Mouse (Mus musculus): ENCODE data around the gene Catsperz. TPM values are rescaled to one million over a fixed set of nuclear protein-coding genes. Genes with fewer than 3 reads are reported as not detected.
"Not testable (repeated sequence)": the region's sequence is repeated elsewhere in the genome, so short reads cannot be mapped to it uniquely, and the experiment has no call there.

The Catsperz gene
- polyA plus RNA-seq, 1 experiment = not detected

GRCm38 (mm10) chr19:6905498-6906159 is 19.6 kb downstream of the Catsperz start:
- H3K27me3 ChIP-seq (ENCODE audit: control insufficient read depth) = no peaks in the 10 kb centered on the region
- peaks cover 27% of the 10 kb centered on the region for H3K4me1 ChIP-seq (ENCODE audit: control insufficient read depth)
- TF ChIP-seq GATA1 (IDR thresholded peaks at IDR 0.05; ENCODE audit: low read length) (no peak), TAL1 (IDR thresholded peaks at IDR 0.05; ENCODE audit: low read length) (no peak)
- peaks cover 27% of the 10 kb centered on the region for H3K36me3 ChIP-seq (ENCODE audit: control insufficient read depth)
- H3K4me3 ChIP-seq (replicated peaks) = no peak overlapping the region
- H3K9me3 ChIP-seq (ENCODE audit: control insufficient read depth, low read length) = peaks cover 3% of the 10 kb centered on the region; the same call in 1 of the 2 replicates

GRCm38 (mm10) chr19:6904846-6905245 is 20.3 kb downstream of the Catsperz start:
- peaks cover 24% of the 10 kb centered on the region for H3K4me1 ChIP-seq (ENCODE audit: control insufficient read depth)

GRCm38 (mm10) chr19:6903031-6903430 is 22.1 kb downstream of the Catsperz start:
- Histone ChIP-seq H3K4me1 (ENCODE audit: control insufficient read depth) (peaks cover 9% of the 10 kb centered on the region), H3K27me3 (ENCODE audit: control insufficient read depth) (no peaks in the 10 kb centered on the region; the same call in none of the 2 replicates), H3K9me3 (ENCODE audit: control insufficient read depth, low read length) (peaks cover 14% of the 10 kb centered on the region), H3K4me3 (replicated peaks) (no peak overlapping the region), H3K36me3 (ENCODE audit: control insufficient read depth) (peaks cover 27% of the 10 kb centered on the region)
- no peak for TF ChIP-seq TAL1 (IDR thresholded peaks at IDR 0.05; ENCODE audit: low read length)
- no peak for TF ChIP-seq GATA1 (IDR thresholded peaks at IDR 0.05; ENCODE audit: low read length)

More at GRCm38 (mm10) chr19:6904846-6905245, 20.3 kb downstream of the Catsperz start:
- Histone ChIP-seq H3K4me3 (replicated peaks) (no peak overlapping the region), H3K9me3 (ENCODE audit: control insufficient read depth, low read length) (peaks cover 10% of the 10 kb centered on the region), H3K36me3 (ENCODE audit: control insufficient read depth) (peaks cover 27% of the 10 kb centered on the region), H3K27me3 (ENCODE audit: control insufficient read depth) (no peaks in the 10 kb centered on the region; the same call in 1 of the 2 replicates)
- TF ChIP-seq GATA1 (IDR thresholded peaks at IDR 0.05; ENCODE audit: low read length) (no peak), TAL1 (IDR thresholded peaks at IDR 0.05; ENCODE audit: low read length) (no peak)

- Histone ChIP-seq H3K27me3 (ENCODE audit: control insufficient read depth) (peaks cover 7% of the 10 kb centered on the region), H3K36me3 (ENCODE audit: control insufficient read depth) (peaks cover 2% of the 10 kb centered on the region; the same call in 1 of the 2 replicates), H3K4me3 (replicated peaks) (no peak overlapping the region), H3K9me3 (ENCODE audit: control insufficient read depth, low read length) (peaks cover 21% of the 10 kb centered on the region), H3K4me1 (ENCODE audit: control insufficient read depth) (no peaks in the 10 kb centered on the region)
- TF ChIP-seq TAL1 (IDR thresholded peaks at IDR 0.05; ENCODE audit: low read length) (no peak), GATA1 (IDR thresholded peaks at IDR 0.05; ENCODE audit: low read length) (no peak)
These were observed 25.5 kb downstream of the Catsperz start for GRCm38 (mm10) chr19:6899641-6900040.

GRCm38 (mm10) chr19:6895608-6896305 is 29.4 kb downstream of the Catsperz start:
- H3K9me3 ChIP-seq (ENCODE audit: control insufficient read depth, low read length) = peaks cover 17% of the 10 kb centered on the region
- not testable (repeated sequence) for H3K4me3 ChIP-seq (replicated peaks); H3K36me3 ChIP-seq (ENCODE audit: control insufficient read depth); H3K27me3 ChIP-seq (ENCODE audit: control insufficient read depth); H3K4me1 ChIP-seq (ENCODE audit: control insufficient read depth)

GRCm38 (mm10) chr19:6893731-6894451 is 31.3 kb downstream of the Catsperz start:
- H3K36me3 ChIP-seq (ENCODE audit: control insufficient read depth) = no peaks in the 10 kb centered on the region
- H3K9me3 ChIP-seq (ENCODE audit: control insufficient read depth, low read length) = peaks cover 7% of the 10 kb centered on the region
- no peak overlapping the region for H3K4me3 ChIP-seq (replicated peaks)
- no peak for TF ChIP-seq TAL1 (IDR thresholded peaks at IDR 0.05; ENCODE audit: low read length)
- no peak for TF ChIP-seq GATA1 (IDR thresholded peaks at IDR 0.05; ENCODE audit: low read length)
- H3K4me1 ChIP-seq (ENCODE audit: control insufficient read depth) = no peaks in the 10 kb centered on the region
- peaks cover 7% of the 10 kb centered on the region for H3K27me3 ChIP-seq (ENCODE audit: control insufficient read depth)

GRCm38 (mm10) chr19:6892512-6892911 is 32.7 kb downstream of the Catsperz start:
- no peak for TF ChIP-seq TAL1 (IDR thresholded peaks at IDR 0.05; ENCODE audit: low read length)
- no peak for TF ChIP-seq GATA1 (IDR thresholded peaks at IDR 0.05; ENCODE audit: low read length)
- Histone ChIP-seq H3K9me3 (ENCODE audit: control insufficient read depth, low read length) (peaks cover 7% of the 10 kb centered on the region), H3K27me3 (ENCODE audit: control insufficient read depth) (peaks cover 7% of the 10 kb centered on the region), H3K4me3 (replicated peaks) (no peak overlapping the region), H3K4me1 (ENCODE audit: control insufficient read depth) (no peaks in the 10 kb centered on the region), H3K36me3 (ENCODE audit: control insufficient read depth) (no peaks in the 10 kb centered on the region)

- Histone ChIP-seq H3K27me3 (ENCODE audit: control insufficient read depth) (no peaks in the 10 kb centered on the region), H3K4me1 (ENCODE audit: control insufficient read depth) (no peaks in the 10 kb centered on the region), H3K36me3 (ENCODE audit: control insufficient read depth) (no peaks in the 10 kb centered on the region), H3K9me3 (ENCODE audit: control insufficient read depth, low read length) (no peaks in the 10 kb centered on the region), H3K4me3 (replicated peaks) (no peak overlapping the region)
- TF ChIP-seq GATA1 (IDR thresholded peaks at IDR 0.05; ENCODE audit: low read length) (no peak), TAL1 (IDR thresholded peaks at IDR 0.05; ENCODE audit: low read length) (no peak)
These were observed 47.2 kb downstream of the Catsperz start for GRCm38 (mm10) chr19:6877965-6878364.

GRCm38 (mm10) chr19:6876799-6877198 is 48.4 kb downstream of the Catsperz start:
- H3K4me1 ChIP-seq (ENCODE audit: control insufficient read depth) = peaks cover 2% of the 10 kb centered on the region; the same call in 1 of the 2 replicates
- TF ChIP-seq GATA1 (IDR thresholded peaks at IDR 0.05; ENCODE audit: low read length) (no peak), TAL1 (IDR thresholded peaks at IDR 0.05; ENCODE audit: low read length) (no peak)
- no peak overlapping the region for H3K4me3 ChIP-seq (replicated peaks)
- no peaks in the 10 kb centered on the region for H3K36me3 ChIP-seq (ENCODE audit: control insufficient read depth)
- H3K9me3 ChIP-seq (ENCODE audit: control insufficient read depth, low read length) = no peaks in the 10 kb centered on the region
- H3K27me3 ChIP-seq (ENCODE audit: control insufficient read depth) = no peaks in the 10 kb centered on the region

Data from erythroblast, embryonic 14.5 days (primary cell).